In the genomic region with DNA sequence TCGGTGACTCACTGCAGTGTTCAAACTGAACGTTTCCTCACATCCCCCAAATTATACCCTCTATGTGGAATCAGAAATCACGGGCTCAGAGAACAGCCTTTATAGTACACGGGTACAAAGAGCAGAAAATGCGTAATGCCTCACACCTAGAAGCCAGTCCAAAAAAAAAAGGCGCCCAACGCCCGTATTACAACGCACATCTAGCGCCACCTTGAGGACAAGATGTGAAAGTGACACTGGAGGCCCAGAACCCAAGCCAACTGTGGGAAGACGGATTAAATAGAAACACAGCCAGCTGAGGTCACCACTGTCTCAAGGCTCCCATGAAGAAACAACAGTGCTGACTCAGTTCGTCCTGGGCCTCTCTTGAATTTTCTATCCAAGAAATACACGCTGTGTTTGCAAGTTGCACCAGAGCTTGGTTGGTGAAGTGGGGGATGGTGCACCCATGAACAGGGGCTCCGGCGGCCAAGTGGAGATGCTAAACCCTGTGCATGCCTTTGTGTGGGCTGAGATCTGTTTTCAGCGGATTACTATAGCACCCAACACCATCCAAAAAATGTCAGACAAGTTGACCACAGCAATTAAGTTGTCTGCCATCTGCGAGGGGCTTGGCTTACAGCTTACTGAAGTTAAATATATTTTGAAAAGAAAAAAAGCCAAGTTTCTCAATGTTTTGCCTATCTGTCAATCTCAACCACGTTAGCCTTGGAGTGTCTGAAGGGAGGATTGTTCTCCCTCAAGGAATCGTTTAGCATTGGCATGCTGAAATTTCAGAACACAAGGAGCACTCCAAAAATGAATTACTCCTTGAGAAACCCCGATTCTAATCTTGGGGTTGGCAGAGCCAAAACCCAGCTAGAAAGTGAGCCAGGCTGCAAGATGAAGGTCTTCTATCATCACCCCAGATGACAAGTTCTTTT, we compare ENCODE assay signal across 8 mouse cellular contexts. TPM values are rescaled to one million over a fixed set of nuclear protein-coding genes. Genes with fewer than 3 reads are reported as not detected.
A peak's percentile ranks its signal among the peaks of the same experiment; 100 is the strongest.
DNase-seq lines count a peak whose midpoint lies in the region; ATAC-seq lines count a peak whose summit lies in the region.

No protein-coding gene starts in this region.

- DNase-seq in heart, adult 11 months = peak; percentile 98
- DNase-seq in cerebellum, adult 9-10 months = peak; percentile 84
- peak; percentile 77 to 85 for DNase-seq in layer of hippocampus, postnatal 14 days (ENCODE audit: low spot score in 2 of 2)
- DNase-seq in lung, postnatal 36 days = peak; percentile 91
- DNase-seq in right cerebral cortex, postnatal 14 days = peak; percentile 52

- no peak for ATAC-seq in heart, embryonic 11.5 days (replicated peaks; ENCODE audit: insufficient number of reproducible peaks, low FRiP score, low TSS enrichment)
- ATAC-seq in frontal cortex, adult (ENCODE audit: low TSS enrichment) = peak; percentile 89
- ATAC-seq in hindbrain, embryonic 12.5 days (ENCODE audit: low FRiP score) = 0 out of 2 replicates have a peak, but pooled peaks have one; percentile 13

- no peak overlapping the region; the same call in 1 of the 2 replicates for H3K4me2 ChIP-seq in heart, embryonic 11.5 days
- no peak overlapping the region; the same call in 1 of the 2 replicates for H3K4me2 ChIP-seq in hindbrain, embryonic 12.5 days (replicated peaks)

- H3K9ac ChIP-seq in heart, embryonic 11.5 days (ENCODE audit: low read depth, low read length) = no peak overlapping the region
- H3K9ac ChIP-seq in hindbrain, embryonic 12.5 days = no peak overlapping the region

- no peaks in the 10 kb centered on the region for H3K36me3 ChIP-seq in heart, embryonic 11.5 days (ENCODE audit: control insufficient read depth, insufficient read depth, low read length)
- no peaks in the 10 kb centered on the region for H3K36me3 ChIP-seq in hindbrain, embryonic 12.5 days

- H3K9me3 ChIP-seq in heart, embryonic 11.5 days (replicated peaks; ENCODE audit: control insufficient read depth, low read length) = no peaks in the 10 kb centered on the region
- H3K9me3 ChIP-seq in hindbrain, embryonic 12.5 days (replicated peaks) = no peaks in the 10 kb centered on the region

- no peaks in the 10 kb centered on the region for H3K27me3 ChIP-seq in heart, embryonic 11.5 days (ENCODE audit: control insufficient read depth, insufficient read depth, low read length)
- H3K27me3 ChIP-seq in hindbrain, embryonic 12.5 days = no peaks in the 10 kb centered on the region

- H3K27ac ChIP-seq in heart, embryonic 11.5 days (ENCODE audit: low read depth, low read length) = no peak overlapping the region
- H3K27ac ChIP-seq in hindbrain, embryonic 12.5 days = no peak overlapping the region

- WGBS in heart, embryonic 11.5 days (ENCODE audit: insufficient replicate concordance) = 28% methylated on average over 20 of the region's 20 CpGs
- 31% methylated on average over 20 of the region's 20 CpGs for WGBS in hindbrain, embryonic 12.5 days

- H3K4me3 ChIP-seq in heart, embryonic 11.5 days (ENCODE audit: low read depth, low read length) = no peak overlapping the region
- H3K4me3 ChIP-seq in hindbrain, embryonic 12.5 days = no peak overlapping the region

- 0 out of 2 replicates have a peak, but pooled peaks cover 3% of the 10 kb centered on the region for H3K4me1 ChIP-seq in heart, embryonic 11.5 days (ENCODE audit: control insufficient read depth, insufficient read depth, low read length)
- H3K4me1 ChIP-seq in hindbrain, embryonic 12.5 days = no peaks in the 10 kb centered on the region

RNA-seq across cellular contexts. Expression of a gene that starts 45.1 kb away (rescaled TPM):
- polyA plus RNA-seq in heart, embryonic 11.5 days (2014; fragmentation: Nextera tagmentation; extraction: Ambion mirVana) = 76.5 and 83.1 TPM in 2 replicates
- 66.3 and 70.5 TPM in 2 replicates for polyA plus RNA-seq in hindbrain, embryonic 12.5 days (2016; fragmentation: Nextera tagmentation; extraction: Ambion mirVana)
- 10 to 100 TPM; 16.0 to 16.9 TPM for total RNA-seq in layer of hippocampus, postnatal 14 days (2021)
